Mouse (Mus musculus) heart, embryonic 10.5 days (tissue): ENCODE data around the gene Gse1. TPM values are rescaled to one million over a fixed set of nuclear protein-coding genes. Genes with fewer than 3 reads are reported as not detected.

Source experiments
- DNase-seq: peaks from one replicate; pipeline ENCODE4 v3.0.0-alpha.2; 2017; ENCODE audit warnings: low spot score
- H3K27ac ChIP-seq: fragments of 300-500 bp; sonication (generic); 2 replicates; pipeline ENCODE4 v1.5.1; 2016; ENCODE audit warnings: mild to moderate bottlenecking
- H3K27me3 ChIP-seq: fragments of 300-500 bp; sonication (generic); 2 replicates; pipeline ENCODE4 v1.6.1; 2016; ENCODE audit warnings: mild to moderate bottlenecking; ENCODE audit not compliant: poor library complexity, insufficient read depth, severe bottlenecking
- H3K36me3 ChIP-seq: fragments of 300-500 bp; sonication (generic); 2 replicates; pipeline ENCODE4 v1.6.1; 2016; ENCODE audit warnings: mild to moderate bottlenecking, moderate library complexity
- H3K4me1 ChIP-seq: fragments of 300-500 bp; sonication (generic); 2 replicates; pipeline ENCODE4 v1.6.1; 2016; ENCODE audit warnings: mild to moderate bottlenecking
- H3K4me3 ChIP-seq: fragments of 300-500 bp; sonication (generic); 2 replicates; pipeline ENCODE4 v1.5.1; 2016; ENCODE audit warnings: mild to moderate bottlenecking, moderate library complexity
- H3K9me3 ChIP-seq: fragments of 300-500 bp; sonication (generic); 2 replicates; pipeline ENCODE4 v1.6.1; 2016; ENCODE audit warnings: mild to moderate bottlenecking, moderate library complexity
- WGBS: fragments of 180-500 bp; shearing (Covaris S2); methylation state at CpG from one replicate; pipeline ENCODE4 v1.1.7; 2016; 5-methylcytosine and 5-hydroxymethylcytosine counted together
- polyA plus RNA-seq: library from polyadenylated mRNA; unstranded; fragments of >200 nt; fragmentation: Nextera tagmentation; extraction: Ambion mirVana; gene quantifications from 2 replicates; pipeline ENCODE4 v1.2.1, GENCODE M21; 2016

Gse1 gene
- polyA plus RNA-seq, 1 experiment from 2014 or later = 13.7 TPM

GRCm38 (mm10) chr8:120523641-120524040, 295.4 kb downstream of the Gse1 start:
- Histone ChIP-seq H3K9me3 (no peaks in the 10 kb centered on the region), H3K36me3 (peaks cover 6% of the 10 kb centered on the region; the same call in 1 of the 2 replicates), H3K27me3 (peaks cover 5% of the 10 kb centered on the region; the same call in 1 of the 2 replicates), H3K4me3 (no peak overlapping the region), H3K27ac (peak overlapping the region; percentile 86), H3K4me1 (peaks cover 94% of the 10 kb centered on the region)
- 64% methylated on average over 7 of the region's 7 CpGs for WGBS
- DNase-seq = no peak

GRCm38 (mm10) chr8:120525135-120525534, 296.9 kb downstream of the Gse1 start:
- Histone ChIP-seq H3K9me3 (no peaks in the 10 kb centered on the region), H3K27ac (peak overlapping the region; percentile 86), H3K36me3 (peaks cover 4% of the 10 kb centered on the region; the same call in 1 of the 2 replicates), H3K27me3 (peaks cover 5% of the 10 kb centered on the region; the same call in 1 of the 2 replicates), H3K4me1 (peaks cover 92% of the 10 kb centered on the region), H3K4me3 (no peak overlapping the region)
- no peak for DNase-seq
- 43% methylated on average over 1 of the region's 1 CpGs for WGBS

- no peaks in the 10 kb centered on the region for H3K9me3 ChIP-seq
- H3K4me1 ChIP-seq = peaks cover 90% of the 10 kb centered on the region
- H3K36me3 ChIP-seq = peaks cover 4% of the 10 kb centered on the region; the same call in 1 of the 2 replicates
- H3K4me3 ChIP-seq = peak overlapping the region; percentile 10; the same call in 1 of the 2 replicates
- H3K27me3 ChIP-seq = peaks cover 5% of the 10 kb centered on the region; the same call in 1 of the 2 replicates
- peak overlapping the region; percentile 86 for H3K27ac ChIP-seq
- DNase-seq = peak; percentile 88
- 39% methylated on average over 6 of the region's 6 CpGs for WGBS
Observed at GRCm38 (mm10) chr8:120525832-120526231, 297.6 kb downstream of the Gse1 start.

GRCm38 (mm10) chr8:120526577-120526976, 298.3 kb downstream of the Gse1 start:
- WGBS = 28% methylated on average over 4 of the region's 4 CpGs
- Histone ChIP-seq H3K4me1 (peaks cover 90% of the 10 kb centered on the region), H3K4me3 (peak overlapping the region; percentile 10; the same call in 1 of the 2 replicates), H3K9me3 (no peaks in the 10 kb centered on the region), H3K27ac (peak overlapping the region; percentile 86), H3K27me3 (peaks cover 5% of the 10 kb centered on the region; the same call in 1 of the 2 replicates), H3K36me3 (peaks cover 4% of the 10 kb centered on the region; the same call in 1 of the 2 replicates)
- no peak for DNase-seq

GRCm38 (mm10) chr8:120528332-120528731, 300.1 kb downstream of the Gse1 start:
- H3K4me3 ChIP-seq = peak overlapping the region; percentile 15; the same call in 1 of the 2 replicates

GRCm38 (mm10) chr8:120529226-120529625, 301.0 kb downstream of the Gse1 start:
- H3K9me3 ChIP-seq = no peaks in the 10 kb centered on the region
- H3K4me3 ChIP-seq = no peak overlapping the region
- H3K4me1 ChIP-seq = peaks cover 95% of the 10 kb centered on the region
- 61% methylated on average over 7 of the region's 7 CpGs for WGBS
- H3K27ac ChIP-seq = peak overlapping the region; percentile 86; the same call in 1 of the 2 replicates
- H3K36me3 ChIP-seq = no peaks in the 10 kb centered on the region
- no peak for DNase-seq
- H3K27me3 ChIP-seq = peaks cover 8% of the 10 kb centered on the region; the same call in 1 of the 2 replicates

More at GRCm38 (mm10) chr8:120528332-120528731, 300.1 kb downstream of the Gse1 start:
- WGBS = 25% methylated on average over 3 of the region's 3 CpGs
- peak overlapping the region; percentile 86 for H3K27ac ChIP-seq
- peaks cover 95% of the 10 kb centered on the region for H3K4me1 ChIP-seq
- peaks cover 3% of the 10 kb centered on the region; the same call in 1 of the 2 replicates for H3K27me3 ChIP-seq
- DNase-seq = no peak
- no peaks in the 10 kb centered on the region for H3K9me3 ChIP-seq
- no peaks in the 10 kb centered on the region for H3K36me3 ChIP-seq

GRCm38 (mm10) chr8:120530954-120531656, 302.8 kb downstream of the Gse1 start:
- H3K4me3 ChIP-seq = 0 out of 2 replicates have a peak overlapping the region, but pooled peaks have one; percentile 0
- H3K36me3 ChIP-seq = no peaks in the 10 kb centered on the region
- peaks cover 95% of the 10 kb centered on the region for H3K4me1 ChIP-seq
- no peaks in the 10 kb centered on the region for H3K9me3 ChIP-seq
- H3K27me3 ChIP-seq = peaks cover 14% of the 10 kb centered on the region; the same call in 1 of the 2 replicates
- no peak for DNase-seq
- 43% methylated on average over 16 of the region's 16 CpGs for WGBS
- peak overlapping the region; percentile 85 for H3K27ac ChIP-seq

GRCm38 (mm10) chr8:120531775-120532516, 303.7 kb downstream of the Gse1 start:
- H3K4me1 ChIP-seq = peaks cover 95% of the 10 kb centered on the region
- no peaks in the 10 kb centered on the region for H3K36me3 ChIP-seq
- H3K4me3 ChIP-seq = peak overlapping the region; percentile 0; the same call in 1 of the 2 replicates
- no peak for DNase-seq
- no peaks in the 10 kb centered on the region for H3K9me3 ChIP-seq
- WGBS = 38% methylated on average over 10 of the region's 10 CpGs
- peak overlapping the region; percentile 85 for H3K27ac ChIP-seq
- H3K27me3 ChIP-seq = peaks cover 14% of the 10 kb centered on the region; the same call in 1 of the 2 replicates

- DNase-seq = no peak
Observed at GRCm38 (mm10) chr8:120532517-120533215, 304.4 kb downstream of the Gse1 start.

GRCm38 (mm10) chr8:120533380-120533779, 305.1 kb downstream of the Gse1 start:
- H3K4me3 ChIP-seq = 0 out of 2 replicates have a peak overlapping the region, but pooled peaks have one; percentile 41
- peaks cover 14% of the 10 kb centered on the region; the same call in 1 of the 2 replicates for H3K27me3 ChIP-seq
- H3K36me3 ChIP-seq = no peaks in the 10 kb centered on the region
- H3K4me1 ChIP-seq = peaks cover 95% of the 10 kb centered on the region
- DNase-seq = no peak
- peak overlapping the region; percentile 85 for H3K27ac ChIP-seq
- WGBS = 34% methylated on average over 3 of the region's 3 CpGs
- H3K9me3 ChIP-seq = no peaks in the 10 kb centered on the region

More at GRCm38 (mm10) chr8:120532517-120533215, 304.4 kb downstream of the Gse1 start:
- Histone ChIP-seq H3K27ac (peak overlapping the region; percentile 85), H3K4me1 (peaks cover 95% of the 10 kb centered on the region), H3K4me3 (peak overlapping the region; percentile 41), H3K36me3 (no peaks in the 10 kb centered on the region), H3K27me3 (peaks cover 14% of the 10 kb centered on the region; the same call in 1 of the 2 replicates), H3K9me3 (no peaks in the 10 kb centered on the region)
- WGBS = 3% methylated on average over 29 of the region's 29 CpGs

- H3K27ac ChIP-seq = peak overlapping the region; percentile 85; the same call in 1 of the 2 replicates
- no peak for DNase-seq
- H3K36me3 ChIP-seq = no peaks in the 10 kb centered on the region
- H3K9me3 ChIP-seq = no peaks in the 10 kb centered on the region
- H3K4me3 ChIP-seq = no peak overlapping the region
- 46% methylated on average over 8 of the region's 8 CpGs for WGBS
- H3K27me3 ChIP-seq = peaks cover 14% of the 10 kb centered on the region; the same call in 1 of the 2 replicates
- peaks cover 95% of the 10 kb centered on the region for H3K4me1 ChIP-seq
Observed at GRCm38 (mm10) chr8:120534080-120534479, 305.8 kb downstream of the Gse1 start.
